Mouse (Mus musculus) ES-E14 (cell line): ENCODE results near the gene Sac3d1. TPM values are rescaled to one million over a fixed set of nuclear protein-coding genes. Genes with fewer than 3 reads are reported as not detected.
"Not testable (repeated sequence)": the region's sequence is repeated elsewhere in the genome, so short reads cannot be mapped to it uniquely, and the experiment has no call there.

ENCODE experiments used
- DNase-seq: peaks from one replicate; pipeline ENCODE4 v3.0.0-alpha.2; 2013; ENCODE audit warnings: low read depth, low spot score
- H3K27ac ChIP-seq: 2 replicates; pipeline ENCODE4 v1.5.1; 2012; ENCODE audit warnings: low read depth, mild to moderate bottlenecking, low read length, moderate library complexity, mixed read lengths; ENCODE audit not compliant: poor library complexity, insufficient read depth, severe bottlenecking
- H3K36me3 ChIP-seq: 2 replicates; pipeline ENCODE4 v1.6.1; 2012; ENCODE audit warnings: mild to moderate bottlenecking, low read length, moderate library complexity, mixed read lengths; ENCODE audit not compliant: control insufficient read depth, poor library complexity, insufficient read depth, severe bottlenecking
- H3K4me1 ChIP-seq, 2 experiments: fragments of 150-350 bp in 1 of 2; sonication (generic) in 1 of 2; 2 replicates each; pipeline ENCODE4 v1.6.1; 2012; ENCODE audit warnings: low read length in 2 of 2, mild to moderate bottlenecking in 1 of 2, mixed read lengths in 1 of 2; ENCODE audit not compliant: control insufficient read depth in 2 of 2, insufficient read depth in 2 of 2, poor library complexity in 1 of 2
- H3K4me3 ChIP-seq, 2 experiments: fragments of 150-350 bp in 1 of 2; sonication (generic) in 1 of 2; 2 replicates each; pipeline ENCODE4 v1.5.1; 2012; ENCODE audit warnings: low read length in 2 of 2, low read depth in 1 of 2, mild to moderate bottlenecking in 1 of 2, mixed read lengths in 1 of 2; ENCODE audit not compliant: insufficient read depth in 1 of 2, poor library complexity in 1 of 2, severe bottlenecking in 1 of 2
- H3K9ac ChIP-seq: 2 replicates; pipeline ENCODE4 v1.6.1; 2012; ENCODE audit warnings: low read depth, mild to moderate bottlenecking, low read length, mixed read lengths; ENCODE audit not compliant: poor library complexity, insufficient read depth, severe bottlenecking
- H3K9me3 ChIP-seq: fragments of 150-350 bp; sonication (generic); 2 replicates; pipeline ENCODE4 v1.6.1; 2012; ENCODE audit warnings: low read depth, mild to moderate bottlenecking, low read length; ENCODE audit not compliant: control insufficient read depth, insufficient read depth
- CHD2 ChIP-seq: IDR thresholded peaks from 2 replicates; pipeline ENCODE4 v1.6.1; 2014; ENCODE audit warnings: mild to moderate bottlenecking, low read depth, low read length, inconsistent platforms
- HCFC1 ChIP-seq: IDR thresholded peaks from 2 replicates; pipeline ENCODE4 v1.6.1; 2012; ENCODE audit warnings: low read length, inconsistent platforms, borderline replicate concordance; ENCODE audit not compliant: insufficient read depth
- MAFK ChIP-seq: IDR thresholded peaks from 2 replicates; pipeline ENCODE4 v1.6.1; 2014; ENCODE audit warnings: mild to moderate bottlenecking, low read depth, low read length, inconsistent platforms; ENCODE audit not compliant: insufficient read depth
- ZC3H11A ChIP-seq: IDR thresholded peaks from 2 replicates; pipeline ENCODE4 v1.6.1; 2012; ENCODE audit warnings: low read depth, mild to moderate bottlenecking, inconsistent platforms, low read length, borderline replicate concordance
- ZNF384 ChIP-seq: IDR thresholded peaks from 2 replicates; pipeline ENCODE4 v1.6.1; 2012; ENCODE audit warnings: low read depth, low read length, inconsistent platforms
- in situ Hi-C, 2 experiments: fragments of 600-800 bp; cut with MboI; formaldehyde crosslinking; loops; one replicate each; pipeline ENCODE4 v1.15.1; 2025; ENCODE audit warnings: low sequenced_read_pairs in 2 of 2, inconsistent platforms in 1 of 2; ENCODE audit not compliant: unreplicated experiment in 2 of 2
- total RNA-seq: library from RNA; depleted of rRNA; stranded (reverse); fragments of 300-350 nt; gene quantifications from 2 replicates; pipeline ENCODE4 v1.2.3, GENCODE M21; 2012

Gene Sac3d1
- total RNA-seq, 1 experiment: 28.2 TPM

DNA sequence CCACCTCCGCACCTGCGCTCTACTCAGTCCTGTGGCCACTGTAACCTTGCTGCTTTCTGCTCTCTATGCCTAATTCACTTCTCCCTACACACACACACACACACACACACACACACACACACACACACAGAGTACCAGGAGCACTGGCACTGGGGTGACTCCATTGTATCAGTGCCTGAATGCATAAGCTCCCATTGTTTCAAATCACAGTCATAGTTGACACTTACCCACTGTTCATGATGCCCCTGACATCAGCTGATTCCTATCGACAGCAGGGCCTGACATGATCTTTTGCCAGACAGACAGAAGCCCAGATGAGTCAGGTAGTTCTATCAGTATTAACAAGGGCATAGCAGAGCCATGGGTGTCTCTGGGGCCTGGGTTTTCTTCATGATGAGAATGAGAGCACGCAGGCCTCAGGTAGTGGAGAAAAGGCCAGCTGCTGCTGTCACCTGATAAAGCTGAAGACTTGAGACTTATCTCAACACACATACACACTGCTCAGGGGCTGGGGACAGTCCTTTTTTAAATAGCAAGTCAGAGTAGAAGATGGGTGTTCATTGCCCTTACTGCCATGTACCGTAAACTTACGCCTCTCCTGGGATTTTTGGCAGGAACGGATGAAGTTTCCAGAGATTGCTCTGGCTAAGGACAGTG is 13.8 kb upstream of the Sac3d1 start:
- TF ChIP-seq ZC3H11A (no peak), MAFK (no peak), HCFC1 (no peak), CHD2 (no peak), ZNF384 (no peak)

DNA sequence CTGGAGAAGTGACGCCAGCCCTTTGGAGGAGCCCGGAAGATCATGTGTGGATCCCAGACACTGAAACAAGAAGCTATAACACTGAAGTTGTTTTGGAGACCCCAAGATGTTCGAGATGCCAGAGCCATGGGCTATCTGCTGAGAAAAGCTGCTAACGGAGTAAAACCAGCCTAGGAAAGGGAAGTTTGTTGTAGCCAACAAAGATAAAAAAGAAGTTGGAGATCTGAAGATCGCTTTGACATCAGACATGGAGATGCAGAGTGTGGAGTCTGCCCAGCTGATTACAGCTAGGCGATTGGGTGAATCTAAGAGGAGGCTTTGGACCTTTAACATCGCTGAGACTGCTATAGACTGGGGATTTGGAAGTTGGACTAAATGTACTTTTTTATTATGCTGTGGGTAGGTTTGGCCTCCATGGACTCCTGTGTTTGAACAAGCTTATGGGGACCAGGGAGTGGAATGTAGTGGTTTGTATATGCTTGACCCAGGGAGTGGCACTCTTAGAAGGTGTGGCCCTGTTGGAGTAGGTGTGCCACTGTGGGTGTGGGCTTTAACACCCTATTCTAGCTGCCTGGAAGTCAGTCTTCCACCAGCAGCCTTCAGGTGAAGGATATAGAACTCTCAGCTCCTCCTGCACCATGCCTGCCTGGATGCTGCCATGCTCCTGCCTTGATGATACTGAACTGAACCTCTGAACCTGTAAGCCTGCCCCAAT is 12.1 kb upstream of the Sac3d1 start:
- H3K4me3 ChIP-seq, H3K9ac ChIP-seq, H3K27ac ChIP-seq, H3K4me1 ChIP-seq, H3K36me3 ChIP-seq, H3K9me3 ChIP-seq, DNase-seq, in situ Hi-C loops: not testable (repeated sequence)

More for the DNA sequence above, 13.8 kb upstream of the Sac3d1 start:
- in situ Hi-C loops: no loop called here
- no peak for DNase-seq
- H3K9ac ChIP-seq: no peak overlapping the region
- no peaks in the 10 kb centered on the region for H3K4me1 ChIP-seq
- peaks cover 9% of the 10 kb centered on the region; the same call in 1 of the 2 replicates for H3K36me3 ChIP-seq
- no peaks in the 10 kb centered on the region for H3K9me3 ChIP-seq
- H3K27ac ChIP-seq: no peak overlapping the region
- no peak overlapping the region for H3K4me3 ChIP-seq

DNA sequence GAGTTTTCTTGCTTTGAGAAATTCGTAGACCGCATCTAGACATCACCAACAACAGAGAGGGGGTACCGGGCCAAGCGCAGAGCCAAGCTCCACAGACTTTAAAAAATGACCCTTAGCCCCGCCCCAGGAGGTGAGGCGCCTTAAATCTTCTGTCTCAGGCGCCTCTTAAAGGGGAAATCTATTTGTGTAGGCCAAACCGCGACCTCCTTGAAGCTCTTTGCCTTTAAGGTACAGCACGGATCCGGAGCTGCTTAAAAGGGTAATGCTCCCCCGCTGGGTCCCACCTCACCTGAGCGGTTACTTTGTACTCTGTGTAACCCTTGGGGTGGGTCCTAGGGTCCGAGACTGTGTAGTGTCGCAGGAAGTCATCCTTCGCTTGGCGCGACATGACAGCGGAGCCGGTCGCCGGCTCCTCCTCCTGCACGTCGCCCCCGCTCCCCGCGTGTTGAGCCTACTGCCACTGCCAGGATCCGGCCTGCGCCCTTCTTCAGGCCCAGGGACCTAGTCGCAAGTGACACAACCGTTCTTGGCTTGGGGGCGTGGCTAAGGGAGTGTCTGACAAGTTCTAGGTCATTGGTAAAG is 9.4 kb upstream of the Sac3d1 start, which contains the start of gene Snx15:
TSS of gene Snx15 (minus strand) at position 545 of the 582 bp plus-strand sequence.
- peak within 1 kb of the TSS; percentile 82 for H3K9ac ChIP-seq
- H3K4me1 ChIP-seq: no peaks in the 10 kb centered on the region; a peak in 1 of 4 replicates
- peak within 1 kb of the TSS; percentile 79 to 89 for H3K4me3 ChIP-seq
- no peaks in the 10 kb centered on the region for H3K36me3 ChIP-seq
- peak; percentile 96 for DNase-seq
- TF ChIP-seq ZNF384: no peak
- TF ChIP-seq HCFC1: peak; percentile 59; the same call in 1 of the 2 replicates
- TF ChIP-seq ZC3H11A: peak; percentile 77
- TF ChIP-seq MAFK: no peak
- TF ChIP-seq CHD2: 0 out of 2 replicates have a peak, but pooled peaks have one; percentile 45
- in situ Hi-C loops: loop anchor here (5.0 to 10.0 kb wide), 2 partner anchors 163 to 166 kb away; partner anchors contain the start of gene Pola2 (in 2 of the 2)
- no peaks in the 10 kb centered on the region for H3K9me3 ChIP-seq
- H3K27ac ChIP-seq: peak within 1 kb of the TSS; percentile 61; the same call in 1 of the 2 replicates

DNA sequence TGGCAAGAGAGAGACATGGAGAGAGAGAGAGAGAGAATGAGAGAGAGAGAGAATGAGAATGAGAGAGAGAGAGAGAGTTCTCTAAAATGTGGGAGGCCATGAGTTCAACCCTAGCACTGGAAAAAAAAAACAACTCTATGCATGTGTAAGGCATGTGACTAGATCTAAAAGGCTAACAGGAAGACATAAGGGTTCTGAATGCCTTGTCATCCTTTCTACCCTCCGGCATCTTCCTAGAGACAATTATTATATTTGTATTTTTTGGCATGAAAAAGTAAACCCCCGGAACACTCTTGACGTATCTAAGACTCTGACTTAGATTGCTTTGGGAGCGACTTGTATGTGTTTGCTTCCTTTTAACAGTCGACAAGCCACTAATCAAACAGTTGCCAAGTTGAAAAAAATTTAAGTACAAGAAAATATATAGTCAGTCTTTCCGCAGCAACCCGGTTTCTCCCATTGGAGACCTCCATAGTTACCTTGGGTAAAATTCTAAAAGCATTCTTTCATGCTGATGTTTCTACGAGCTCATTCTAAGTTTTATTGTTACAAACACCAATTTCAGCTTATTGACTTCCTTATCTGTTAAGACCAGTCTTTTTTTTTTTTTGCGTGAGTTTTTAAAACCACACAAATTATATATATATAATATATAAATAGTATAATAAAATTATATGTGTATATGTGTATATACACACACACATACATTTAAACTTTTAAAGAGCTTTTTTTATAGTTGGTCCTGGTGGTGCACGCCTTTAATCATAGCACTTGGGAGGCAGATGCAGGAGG is 8.5 kb upstream of the Sac3d1 start:
- no peak for TF ChIP-seq CHD2
- no peak for TF ChIP-seq MAFK
- no peak for DNase-seq
- H3K27ac ChIP-seq: peak overlapping the region; percentile 34; the same call in 1 of the 2 replicates
- peak overlapping the region; percentile 61; the same call in 1 of the 2 replicates for H3K9ac ChIP-seq
- in situ Hi-C loops: loop anchor here (5.0 to 10.0 kb wide), 2 partner anchors 162 to 165 kb away; partner anchors contain the start of gene Pola2 (in 2 of the 2)
- no peaks in the 10 kb centered on the region for H3K9me3 ChIP-seq
- peaks cover 0 to 2% of the 10 kb centered on the region in 2 experiments; a peak in 1 of 4 replicates for H3K4me1 ChIP-seq
- no peaks in the 10 kb centered on the region for H3K36me3 ChIP-seq
- H3K4me3 ChIP-seq: peak overlapping the region; percentile 79 to 89
